Mouse (Mus musculus) MEL (cell line): ENCODE measurements around the gene Scn4a. TPM values are rescaled to one million over a fixed set of nuclear protein-coding genes. Genes with fewer than 3 reads are reported as not detected.

Experiments
- DNase-seq: peaks from one replicate; pipeline ENCODE4 v3.0.0; 2011; ENCODE audit warnings: low read depth, low spot score
- H3K27ac ChIP-seq: 2 replicates; pipeline ENCODE4 v1.5.1; 2012; ENCODE audit warnings: low read depth, mild to moderate bottlenecking, control low read depth, low read length, moderate library complexity; ENCODE audit not compliant: control insufficient read depth
- H3K27me3 ChIP-seq, 2 experiments: fragments of 150-350 bp in 1 of 2; sonication (generic) in 1 of 2; 2 replicates each; pipeline ENCODE4 v1.6.1; 2012; ENCODE audit warnings: low read length in 2 of 2, mild to moderate bottlenecking in 2 of 2, improper control_type of control experiment in 1 of 2, moderate library complexity in 1 of 2; ENCODE audit not compliant: insufficient read depth in 2 of 2, control insufficient read depth in 1 of 2
- H3K36me3 ChIP-seq, 2 experiments: 2 replicates each; pipeline ENCODE4 v1.6.1; 2012 to 2014; ENCODE audit warnings: low read length in 2 of 2, improper control_type of control experiment in 1 of 2, inconsistent platforms in 1 of 2, mild to moderate bottlenecking in 1 of 2; ENCODE audit not compliant: insufficient read depth in 2 of 2, control insufficient read depth in 1 of 2
- H3K4me1 ChIP-seq, 2 experiments: fragments of 150-350 bp in 1 of 2; sonication (generic) in 1 of 2; 2 replicates each; pipeline ENCODE4 v1.6.1; 2012; ENCODE audit warnings: low read length in 2 of 2, improper control_type of control experiment in 1 of 2, mild to moderate bottlenecking in 1 of 2; ENCODE audit not compliant: insufficient read depth in 2 of 2, control insufficient read depth in 1 of 2
- H3K4me3 ChIP-seq, 2 experiments: fragments of 150-350 bp in 1 of 2; sonication (generic) in 1 of 2; 2 replicates each; pipeline ENCODE4 v1.5.1; 2012; ENCODE audit warnings: low read depth in 2 of 2, low read length in 2 of 2, mild to moderate bottlenecking in 2 of 2, moderate library complexity in 2 of 2, control low read depth in 1 of 2, improper control_type of control experiment in 1 of 2; ENCODE audit not compliant: control insufficient read depth in 1 of 2, insufficient read depth in 1 of 2
- H3K79me2 ChIP-seq: 2 replicates; pipeline ENCODE4 v1.6.1; 2012; ENCODE audit warnings: mild to moderate bottlenecking, low read length, moderate library complexity; ENCODE audit not compliant: control insufficient read depth, poor library complexity, insufficient read depth
- H3K9ac ChIP-seq: 2 replicates; pipeline ENCODE4 v1.6.1; 2012; ENCODE audit warnings: low read depth, mild to moderate bottlenecking, control low read depth, low read length, moderate library complexity; ENCODE audit not compliant: control insufficient read depth, poor library complexity, severe bottlenecking
- H3K9me3 ChIP-seq: fragments of 150-350 bp; sonication (generic); replicated peaks from 2 replicates; pipeline ENCODE4 v1.6.1; 2012; ENCODE audit warnings: mild to moderate bottlenecking, low read length, improper control_type of control experiment, moderate library complexity; ENCODE audit not compliant: insufficient read depth
- BHLHE40 ChIP-seq: IDR thresholded peaks from 2 replicates; pipeline ENCODE4 v1.6.1; 2012; ENCODE audit warnings: low read depth, mild to moderate bottlenecking, inconsistent platforms, low read length, improper control_type of control experiment, borderline replicate concordance
- CHD1 ChIP-seq: IDR thresholded peaks from 2 replicates; pipeline ENCODE4 v1.6.1; 2012; ENCODE audit warnings: low read depth, mild to moderate bottlenecking, inconsistent platforms, low read length, improper control_type of control experiment
- CHD2 ChIP-seq: IDR thresholded peaks from 2 replicates; pipeline ENCODE4 v1.6.1; 2011; ENCODE audit warnings: low read length, improper control_type of control experiment
- CTCF ChIP-seq, 3 experiments: IDR thresholded peaks in 2 of 3; conservative IDR thresholded peaks in 1 of 3; 2 replicates each; pipeline ENCODE4 v1.5.1; 2011 to 2012; ENCODE audit warnings: low read length in 3 of 3, low read depth in 2 of 3, mild to moderate bottlenecking in 2 of 3, improper control_type of control experiment in 1 of 3, inconsistent platforms in 1 of 3, mixed read lengths in 1 of 3, moderate library complexity in 1 of 3; ENCODE audit not compliant: control insufficient read depth in 1 of 3, insufficient read depth in 1 of 3, poor library complexity in 1 of 3, severe bottlenecking in 1 of 3
- E2F4 ChIP-seq: IDR thresholded peaks from 2 replicates; pipeline ENCODE4 v1.6.1; 2011; ENCODE audit warnings: low read depth, low read length, improper control_type of control experiment, borderline replicate concordance
- ETS1 ChIP-seq: IDR thresholded peaks from 2 replicates; pipeline ENCODE4 v1.6.1; 2012; ENCODE audit warnings: low read depth, mild to moderate bottlenecking, inconsistent platforms, low read length, improper control_type of control experiment, moderate library complexity
- GABPA ChIP-seq: IDR thresholded peaks from 2 replicates; pipeline ENCODE4 v1.6.1; 2012; ENCODE audit warnings: low read depth, mild to moderate bottlenecking, inconsistent platforms, low read length, improper control_type of control experiment, moderate library complexity
- GATA1 ChIP-seq: IDR thresholded peaks from 2 replicates; pipeline ENCODE4 v1.6.1; 2011; ENCODE audit warnings: low read depth, low read length, improper control_type of control experiment
- HCFC1 ChIP-seq: IDR thresholded peaks from 2 replicates; pipeline ENCODE4 v1.6.1; 2012; ENCODE audit warnings: low read depth, mild to moderate bottlenecking, inconsistent platforms, low read length, improper control_type of control experiment, moderate library complexity
- JUND ChIP-seq: IDR thresholded peaks from 2 replicates; pipeline ENCODE4 v1.6.1; 2011; ENCODE audit warnings: low read depth, mild to moderate bottlenecking, improper control_type of control experiment, low read length
- KAT2A ChIP-seq: conservative IDR thresholded peaks from 2 replicates; pipeline ENCODE4 v1.6.1; 2012; ENCODE audit warnings: low read depth, low read length, improper control_type of control experiment, inconsistent platforms
- MAZ ChIP-seq: IDR thresholded peaks from 2 replicates; pipeline ENCODE4 v1.6.1; 2012; ENCODE audit warnings: low read depth, mild to moderate bottlenecking, inconsistent platforms, low read length, improper control_type of control experiment
- MYB ChIP-seq: IDR thresholded peaks from 2 replicates; pipeline ENCODE4 v1.6.1; 2011; ENCODE audit warnings: mild to moderate bottlenecking, low read depth, low read length, improper control_type of control experiment
- NELFE ChIP-seq: IDR thresholded peaks from 2 replicates; pipeline ENCODE4 v1.6.1; 2011; ENCODE audit warnings: low read depth, low read length, improper control_type of control experiment
- POLR2A ChIP-seq, 2 experiments: IDR thresholded peaks; 2 replicates each; pipeline ENCODE4 v1.6.1; 2011 to 2012; ENCODE audit warnings: low read length in 2 of 2, mild to moderate bottlenecking in 2 of 2, control low read depth in 1 of 2, improper control_type of control experiment in 1 of 2, low read depth in 1 of 2, moderate library complexity in 1 of 2; ENCODE audit not compliant: control insufficient read depth in 1 of 2, insufficient read depth in 1 of 2, poor library complexity in 1 of 2
- POLR2AphosphoS2 ChIP-seq: IDR thresholded peaks from 2 replicates; pipeline ENCODE4 v1.6.1; 2011; ENCODE audit warnings: low read length, improper control_type of control experiment
- POLR2AphosphoS5 ChIP-seq: IDR thresholded peaks from 2 replicates; pipeline ENCODE4 v1.6.1; 2012; ENCODE audit warnings: low read depth, borderline replicate concordance, mild to moderate bottlenecking, inconsistent platforms, low read length, moderate library complexity, mixed read lengths
- RAD21 ChIP-seq: IDR thresholded peaks from 2 replicates; pipeline ENCODE4 v1.6.1; 2011; ENCODE audit warnings: mild to moderate bottlenecking, low read depth, low read length, improper control_type of control experiment
- TBP ChIP-seq: IDR thresholded peaks from 2 replicates; pipeline ENCODE4 v1.8.0; 2011; ENCODE audit warnings: low read depth, low read length, improper control_type of control experiment
- TCF12 ChIP-seq: IDR thresholded peaks from 2 replicates; pipeline ENCODE4 v1.6.1; 2014; ENCODE audit warnings: low read depth, mild to moderate bottlenecking, inconsistent platforms, low read length, improper control_type of control experiment, moderate library complexity
- UBTF ChIP-seq: IDR thresholded peaks from 2 replicates; pipeline ENCODE4 v1.6.1; 2012; ENCODE audit warnings: low read depth, mild to moderate bottlenecking, inconsistent platforms, low read length, improper control_type of control experiment, moderate library complexity, borderline replicate concordance; ENCODE audit not compliant: insufficient read depth
- USF1 ChIP-seq: IDR thresholded peaks from 2 replicates; pipeline ENCODE4 v1.6.1; 2014; ENCODE audit warnings: low read depth, mild to moderate bottlenecking, inconsistent platforms, low read length, improper control_type of control experiment, moderate library complexity
- ZC3H11A ChIP-seq: IDR thresholded peaks from 2 replicates; pipeline ENCODE4 v1.6.1; 2012; ENCODE audit warnings: low read depth, mild to moderate bottlenecking, inconsistent platforms, low read length, improper control_type of control experiment
- ZKSCAN1 ChIP-seq: IDR thresholded peaks from 2 replicates; pipeline ENCODE4 v1.6.1; 2012; ENCODE audit warnings: low read depth, mild to moderate bottlenecking, inconsistent platforms, low read length, improper control_type of control experiment, moderate library complexity
- ZMIZ1 ChIP-seq: IDR thresholded peaks from 2 replicates; pipeline ENCODE4 v1.6.1; 2012; ENCODE audit warnings: low read depth, mild to moderate bottlenecking, inconsistent platforms, low read length, improper control_type of control experiment, moderate library complexity
- ZNF384 ChIP-seq: IDR thresholded peaks from 2 replicates; pipeline ENCODE4 v1.6.1; 2012; ENCODE audit warnings: low read depth, mild to moderate bottlenecking, inconsistent platforms, low read length, improper control_type of control experiment
- polyA plus RNA-seq, 2 experiments: library from polyadenylated mRNA; stranded (reverse) in 1 of 2; unstranded in 1 of 2; fragments of >175 nt in 1 of 2; fragments of >200 nt in 1 of 2; gene quantifications; 2 replicates each; pipeline versions ENCODE4 v1.2.1 to v1.2.4; 2012; ENCODE audit warnings: low replicate concordance in 2 of 2, low read depth in 1 of 2; ENCODE audit not compliant: insufficient read length in 2 of 2, insufficient read depth in 1 of 2, missing spikeins in 1 of 2
- total RNA-seq: library from RNA; depleted of rRNA; stranded (reverse); fragments of 300-350 nt; gene quantifications from 2 replicates; pipeline ENCODE4 v1.2.3, GENCODE M21; 2012

The Scn4a gene
- total and polyA plus RNA-seq, 3 experiments = 0.04 to 0.15 TPM; not detected in 1

GRCm38 (mm10) chr11:106381011-106381410 is 27.9 kb upstream of the Scn4a start (continued):
- peak; percentile 67 for TF ChIP-seq RAD21
- no peak for TF ChIP-seq ETS1
- no peak for TF ChIP-seq E2F4
- TF ChIP-seq KAT2A = no peak
- no peak for TF ChIP-seq USF1
- TF ChIP-seq HCFC1 = no peak
- no peak for TF ChIP-seq GABPA
- TF ChIP-seq GATA1 = no peak

- no peak overlapping the region for H3K9ac ChIP-seq
- H3K9me3 ChIP-seq = no peaks in the 10 kb centered on the region
- no peaks in the 10 kb centered on the region for H3K36me3 ChIP-seq
- H3K4me3 ChIP-seq = no peak overlapping the region
- no peak for DNase-seq
- no peaks in the 10 kb centered on the region for H3K4me1 ChIP-seq
- no peak overlapping the region for H3K27ac ChIP-seq
- H3K27me3 ChIP-seq = no peaks in the 10 kb centered on the region
- H3K79me2 ChIP-seq = no peaks in the 10 kb centered on the region
- peak; percentile 20; the same call in 1 of the 2 replicates for TF ChIP-seq POLR2AphosphoS2
- no peak for TF ChIP-seq USF1
- no peak for TF ChIP-seq POLR2AphosphoS5
- no peak for TF ChIP-seq KAT2A
- no peak for TF ChIP-seq ZKSCAN1
- TF ChIP-seq TBP = no peak
Observed at GRCm38 (mm10) chr11:106374979-106375378, 21.9 kb upstream of the Scn4a start.

- H3K27me3 ChIP-seq = no peaks in the 10 kb centered on the region
- no peak for TF ChIP-seq CHD2
- TF ChIP-seq CHD1 = no peak
- TF ChIP-seq MYB = no peak
- no peak for TF ChIP-seq UBTF
- no peak for TF ChIP-seq TCF12
- TF ChIP-seq ZC3H11A = no peak
- no peak for TF ChIP-seq CTCF (IDR thresholded peaks at IDR 0.05 in 2 of 3, conservative IDR thresholded peaks at IDR 0.05 in 1 of 3; ENCODE audit: control insufficient read depth in 1 of 3, insufficient read depth in 1 of 3, low read depth in 2 of 3, low read length in 3 of 3, poor library complexity in 1 of 3, severe bottlenecking in 1 of 3)
- TF ChIP-seq MAZ = no peak
- TF ChIP-seq ZMIZ1 = no peak
- TF ChIP-seq HCFC1 = no peak
- no peak for TF ChIP-seq GABPA
- no peak for TF ChIP-seq POLR2A (IDR thresholded peaks at IDR 0.05; ENCODE audit: control insufficient read depth in 1 of 2, insufficient read depth in 1 of 2, low read depth in 1 of 2, low read length in 2 of 2, poor library complexity in 1 of 2)
- no peak for TF ChIP-seq ZNF384
- no peak for TF ChIP-seq JUND
- no peak for TF ChIP-seq USF1
- no peak for TF ChIP-seq NELFE
- no peak for TF ChIP-seq BHLHE40
- no peaks in the 10 kb centered on the region for H3K79me2 ChIP-seq
- no peaks in the 10 kb centered on the region for H3K36me3 ChIP-seq
- H3K4me1 ChIP-seq = no peaks in the 10 kb centered on the region
- no peaks in the 10 kb centered on the region for H3K9me3 ChIP-seq
- H3K27ac ChIP-seq = no peak overlapping the region
- no peak overlapping the region for H3K9ac ChIP-seq
- no peak overlapping the region for H3K4me3 ChIP-seq
- no peak for DNase-seq
Observed at GRCm38 (mm10) chr11:106374559-106374958, 21.5 kb upstream of the Scn4a start.
